Mouse (Mus musculus) lung, adult 2 months (tissue): ENCODE data around the gene She.

Experiments
- CTCF ChIP-seq: fragments of 200-500 bp; IDR thresholded peaks from 2 replicates; pipeline ENCODE4 v1.5.1; 2011; ENCODE audit warnings: mild to moderate bottlenecking, low read length, control low read depth; ENCODE audit not compliant: insufficient read depth
- POLR2A ChIP-seq: fragments of 200-500 bp; IDR thresholded peaks from 2 replicates; pipeline ENCODE4 v1.6.1; 2011; ENCODE audit warnings: low read depth, mild to moderate bottlenecking, control low read depth, low read length, borderline replicate concordance; ENCODE audit errors: extremely low read depth

GRCm38 (mm10) chr3:89868956-89869355, 37.8 kb downstream of the She start:
- TF ChIP-seq CTCF (no peak), POLR2A (no peak)
